Mouse (Mus musculus): ENCODE results near the gene Gm20820. TPM values are rescaled to one million over a fixed set of nuclear protein-coding genes. Genes with fewer than 3 reads are reported as not detected.
"Not testable (repeated sequence)": the region's sequence is repeated elsewhere in the genome, so short reads cannot be mapped to it uniquely, and the experiment has no call there.

Gm20820 gene
- total RNA-seq (2021) (not detected), polyA plus RNA-seq (2012; rRNA removed) (not detected in 2 replicates)
- long read RNA-seq: 0 reads

DNA sequence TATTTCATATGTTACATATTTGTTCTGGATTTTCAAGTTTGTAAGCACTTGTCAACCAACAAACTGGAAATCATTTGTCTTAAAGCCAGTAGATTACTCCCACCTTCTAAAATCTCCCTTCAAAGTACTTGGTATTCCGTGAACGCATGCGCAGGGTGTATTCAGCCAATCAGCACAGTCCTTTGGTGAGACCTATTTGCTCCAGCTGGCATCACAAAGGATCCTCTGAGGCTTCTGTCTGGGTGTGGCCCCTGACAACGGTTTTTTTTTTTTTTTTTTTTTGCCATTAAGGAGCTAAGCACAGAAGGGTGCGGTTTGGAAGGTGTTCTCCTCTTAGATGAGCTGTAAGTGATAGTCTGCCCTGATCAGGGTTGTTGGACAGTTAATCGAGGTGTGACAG is at the start of gene Gm20820:
Gene Gm20820 (plus strand): TSS at position 301 of the 400 bp plus-strand sequence.
- not testable (repeated sequence) for DNase-seq
